Mouse (Mus musculus) thymus, adult 2 months (tissue): ENCODE results near the gene Ier5.

Experiments
- CTCF ChIP-seq: fragments of 200-500 bp; IDR thresholded peaks from 2 replicates; pipeline ENCODE4 v1.5.1; 2012; ENCODE audit warnings: mild to moderate bottlenecking, control low read depth, low read length, moderate library complexity, borderline replicate concordance; ENCODE audit not compliant: control insufficient read depth, poor library complexity, insufficient read depth; ENCODE audit errors: extremely low read depth
- POLR2A ChIP-seq: fragments of 200-500 bp; IDR thresholded peaks from 2 replicates; pipeline ENCODE4 v1.6.1; 2012; ENCODE audit warnings: mild to moderate bottlenecking, low read length, control low read depth, moderate library complexity; ENCODE audit not compliant: control insufficient read depth, poor library complexity, insufficient read depth; ENCODE audit errors: extremely low read depth

DNA sequence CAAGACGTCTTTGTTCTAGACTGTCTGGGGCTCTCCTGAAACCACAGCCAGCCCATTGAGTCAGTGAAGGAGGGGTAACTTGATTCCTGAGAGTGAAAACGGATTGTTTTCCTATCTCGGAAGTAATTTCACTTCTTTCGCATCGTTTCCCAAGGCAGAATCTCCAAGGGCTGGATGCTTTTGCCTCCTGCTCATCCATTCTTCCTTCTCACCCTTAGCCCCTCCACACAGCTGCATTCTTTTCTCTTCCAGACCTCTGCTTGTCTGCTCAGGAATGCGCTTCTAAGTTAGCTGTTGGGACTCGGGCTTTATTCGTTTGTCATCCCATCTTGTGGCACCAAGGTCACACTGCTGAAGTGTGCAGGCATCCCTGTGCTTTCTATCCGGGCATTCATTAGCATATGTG, 46.7 kb downstream of the Ier5 start:
- TF ChIP-seq POLR2A (no peak), CTCF (no peak)
